Mouse (Mus musculus) ES-E14 (cell line): ENCODE results near the gene Cdipt. TPM values are rescaled to one million over a fixed set of nuclear protein-coding genes. Genes with fewer than 3 reads are reported as not detected.
A peak's percentile ranks its signal among the peaks of the same experiment; 100 is the strongest.

Experiments
- DNase-seq: peaks from one replicate; pipeline ENCODE4 v3.0.0-alpha.2; 2013; ENCODE audit warnings: low read depth, low spot score
- H3K27ac ChIP-seq: 2 replicates; pipeline ENCODE4 v1.5.1; 2012; ENCODE audit warnings: low read depth, mild to moderate bottlenecking, low read length, moderate library complexity, mixed read lengths; ENCODE audit not compliant: poor library complexity, insufficient read depth, severe bottlenecking
- H3K36me3 ChIP-seq: 2 replicates; pipeline ENCODE4 v1.6.1; 2012; ENCODE audit warnings: mild to moderate bottlenecking, low read length, moderate library complexity, mixed read lengths; ENCODE audit not compliant: control insufficient read depth, poor library complexity, insufficient read depth, severe bottlenecking
- H3K4me1 ChIP-seq, 2 experiments: fragments of 150-350 bp in 1 of 2; sonication (generic) in 1 of 2; 2 replicates each; pipeline ENCODE4 v1.6.1; 2012; ENCODE audit warnings: low read length in 2 of 2, mild to moderate bottlenecking in 1 of 2, mixed read lengths in 1 of 2; ENCODE audit not compliant: control insufficient read depth in 2 of 2, insufficient read depth in 2 of 2, poor library complexity in 1 of 2
- H3K4me3 ChIP-seq, 2 experiments: fragments of 150-350 bp in 1 of 2; sonication (generic) in 1 of 2; 2 replicates each; pipeline ENCODE4 v1.5.1; 2012; ENCODE audit warnings: low read length in 2 of 2, low read depth in 1 of 2, mild to moderate bottlenecking in 1 of 2, mixed read lengths in 1 of 2; ENCODE audit not compliant: insufficient read depth in 1 of 2, poor library complexity in 1 of 2, severe bottlenecking in 1 of 2
- H3K9ac ChIP-seq: 2 replicates; pipeline ENCODE4 v1.6.1; 2012; ENCODE audit warnings: low read depth, mild to moderate bottlenecking, low read length, mixed read lengths; ENCODE audit not compliant: poor library complexity, insufficient read depth, severe bottlenecking
- H3K9me3 ChIP-seq: fragments of 150-350 bp; sonication (generic); 2 replicates; pipeline ENCODE4 v1.6.1; 2012; ENCODE audit warnings: low read depth, mild to moderate bottlenecking, low read length; ENCODE audit not compliant: control insufficient read depth, insufficient read depth
- CHD2 ChIP-seq: IDR thresholded peaks from 2 replicates; pipeline ENCODE4 v1.6.1; 2014; ENCODE audit warnings: mild to moderate bottlenecking, low read depth, low read length, inconsistent platforms
- HCFC1 ChIP-seq: IDR thresholded peaks from 2 replicates; pipeline ENCODE4 v1.6.1; 2012; ENCODE audit warnings: low read length, inconsistent platforms, borderline replicate concordance; ENCODE audit not compliant: insufficient read depth
- MAFK ChIP-seq: IDR thresholded peaks from 2 replicates; pipeline ENCODE4 v1.6.1; 2014; ENCODE audit warnings: mild to moderate bottlenecking, low read depth, low read length, inconsistent platforms; ENCODE audit not compliant: insufficient read depth
- ZC3H11A ChIP-seq: IDR thresholded peaks from 2 replicates; pipeline ENCODE4 v1.6.1; 2012; ENCODE audit warnings: low read depth, mild to moderate bottlenecking, inconsistent platforms, low read length, borderline replicate concordance
- ZNF384 ChIP-seq: IDR thresholded peaks from 2 replicates; pipeline ENCODE4 v1.6.1; 2012; ENCODE audit warnings: low read depth, low read length, inconsistent platforms
- in situ Hi-C, 2 experiments: fragments of 600-800 bp; cut with MboI; formaldehyde crosslinking; loops; one replicate each; pipeline ENCODE4 v1.15.1; 2025; ENCODE audit warnings: low sequenced_read_pairs in 2 of 2, inconsistent platforms in 1 of 2; ENCODE audit not compliant: unreplicated experiment in 2 of 2
- total RNA-seq: library from RNA; depleted of rRNA; stranded (reverse); fragments of 300-350 nt; gene quantifications from 2 replicates; pipeline ENCODE4 v1.2.3, GENCODE M21; 2012

Cdipt gene
- total RNA-seq, 1 experiment: 106 TPM

DNA sequence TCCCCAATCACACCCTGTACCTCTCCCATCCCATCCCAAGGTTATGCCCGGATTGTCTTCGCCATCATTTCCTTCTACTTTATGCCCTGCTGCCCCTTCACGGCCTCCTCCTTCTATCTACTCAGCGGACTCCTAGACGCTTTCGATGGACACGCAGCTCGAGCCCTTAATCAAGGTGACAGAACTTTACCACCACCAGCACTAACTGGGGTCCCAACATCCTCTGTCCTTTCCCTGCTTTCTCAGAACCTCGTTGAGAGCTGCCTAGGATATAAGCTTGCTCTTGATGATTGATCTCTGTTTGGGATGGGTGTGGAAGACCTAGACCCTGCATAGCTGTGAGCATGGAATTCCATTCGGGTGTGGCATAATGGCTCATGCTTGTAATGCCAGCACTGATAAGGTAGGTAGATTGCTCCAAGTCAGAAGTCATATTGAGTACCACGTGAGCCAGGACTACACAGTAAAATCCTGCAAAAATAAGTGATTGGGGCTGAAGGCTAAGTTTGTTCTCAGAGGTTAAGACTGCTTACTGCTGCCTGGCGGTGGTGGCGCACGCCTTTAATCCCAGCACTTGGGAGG lies 1.3 kb downstream of the Cdipt start:
- Histone ChIP-seq H3K9ac (peak overlapping the region; percentile 79), H3K9me3 (no peaks in the 10 kb centered on the region), H3K27ac (peak overlapping the region; percentile 92), H3K4me3 (peak overlapping the region; percentile 78 to 82), H3K36me3 (peaks cover 23% of the 10 kb centered on the region), H3K4me1 (peaks cover 0 to 8% of the 10 kb centered on the region in 2 experiments; a peak in 2 of 4 replicates)
- no peak for DNase-seq
- in situ Hi-C loops: no loop called here
- TF ChIP-seq HCFC1 (no peak), MAFK (no peak), CHD2 (no peak), ZNF384 (no peak), ZC3H11A (no peak)

DNA sequence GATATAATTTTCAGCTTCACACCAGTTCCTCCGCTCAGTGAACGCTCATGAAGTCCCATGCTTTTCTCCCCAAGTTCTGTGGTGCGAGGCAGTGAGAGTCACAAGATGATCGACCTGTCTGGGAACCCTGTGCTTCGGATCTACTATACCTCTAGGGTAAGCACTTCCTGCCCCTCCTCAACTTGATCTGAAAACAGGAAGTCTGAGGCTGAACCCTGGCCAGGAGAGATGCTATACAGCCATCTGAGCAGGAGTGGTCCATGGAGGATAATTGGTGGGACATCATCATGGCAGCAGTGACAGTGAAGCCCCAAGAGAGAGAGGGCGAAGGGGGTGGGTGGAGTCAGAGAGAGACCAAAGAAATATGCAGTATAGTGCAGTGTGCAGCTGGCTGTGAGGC lies 3.1 kb downstream of the Cdipt start:
- in situ Hi-C loops: no loop called here
- no peak for TF ChIP-seq MAFK
- TF ChIP-seq ZC3H11A: no peak
- TF ChIP-seq CHD2: no peak
- no peak for TF ChIP-seq ZNF384
- TF ChIP-seq HCFC1: no peak
- peaks cover 0 to 8% of the 10 kb centered on the region in 2 experiments; a peak in 2 of 4 replicates for H3K4me1 ChIP-seq
- DNase-seq: no peak
- H3K9ac ChIP-seq: no peak overlapping the region; the same call in 1 of the 2 replicates
- H3K9me3 ChIP-seq: no peaks in the 10 kb centered on the region
- no peak overlapping the region for H3K27ac ChIP-seq
- peaks cover 23% of the 10 kb centered on the region for H3K36me3 ChIP-seq
- no peak overlapping the region for H3K4me3 ChIP-seq

DNA sequence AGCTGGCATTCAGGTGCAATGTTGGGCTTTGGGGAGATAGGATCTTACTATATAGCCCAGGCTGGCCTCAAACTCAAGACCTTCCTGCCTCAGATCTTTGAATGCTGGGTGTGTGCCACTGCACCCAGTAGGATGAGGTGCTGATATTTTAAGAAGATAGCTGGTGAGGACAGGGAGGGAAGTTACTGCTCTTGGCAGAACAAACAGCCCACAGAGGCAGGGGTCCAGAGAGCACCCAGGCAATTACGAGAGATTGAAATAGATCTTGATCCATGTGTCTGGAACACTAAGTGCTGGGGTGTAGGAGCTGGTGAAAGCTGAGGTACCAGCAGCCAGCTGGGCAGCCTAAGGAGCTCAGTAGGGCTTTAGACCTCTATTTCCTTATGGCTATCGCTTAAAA lies 5.9 kb downstream of the Cdipt start:
- no peak for DNase-seq
- Histone ChIP-seq H3K36me3 (peaks cover 23% of the 10 kb centered on the region), H3K27ac (no peak overlapping the region), H3K9me3 (no peaks in the 10 kb centered on the region), H3K9ac (no peak overlapping the region), H3K4me1 (peaks cover 0 to 6% of the 10 kb centered on the region in 2 experiments; a peak in 2 of 4 replicates), H3K4me3 (no peak overlapping the region)
- in situ Hi-C loops: no loop called here
- TF ChIP-seq ZC3H11A: no peak
- TF ChIP-seq HCFC1: no peak
- TF ChIP-seq ZNF384: no peak
- TF ChIP-seq CHD2: no peak
- TF ChIP-seq MAFK: no peak

DNA sequence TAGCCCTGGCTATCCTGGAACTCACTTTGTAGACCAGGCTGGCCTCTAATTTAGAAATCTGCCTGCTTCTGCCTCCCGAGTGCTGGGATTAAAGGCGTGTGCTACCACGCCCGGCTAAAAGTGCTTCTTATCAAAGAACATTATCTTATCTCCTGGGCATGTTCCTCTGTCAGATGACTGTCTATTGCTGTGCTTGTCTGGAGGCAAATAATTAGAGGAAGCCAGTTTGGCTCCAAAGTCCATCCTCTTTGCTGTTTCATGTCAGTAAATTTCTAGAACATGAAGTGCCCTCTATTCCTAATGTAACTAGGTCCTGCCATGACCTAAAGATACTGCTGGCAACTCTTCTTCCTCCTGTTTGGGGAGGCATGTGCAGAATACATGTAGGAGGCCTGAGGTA lies 6.3 kb downstream of the Cdipt start:
- H3K4me1 ChIP-seq: peaks cover 0 to 6% of the 10 kb centered on the region in 2 experiments; a peak in 2 of 4 replicates
- DNase-seq: no peak
- H3K9me3 ChIP-seq: no peaks in the 10 kb centered on the region
- H3K27ac ChIP-seq: no peak overlapping the region
- H3K9ac ChIP-seq: no peak overlapping the region
- in situ Hi-C loops: no loop called here
- TF ChIP-seq ZNF384 (no peak), CHD2 (no peak), ZC3H11A (no peak), HCFC1 (no peak), MAFK (no peak)
- H3K4me3 ChIP-seq: no peak overlapping the region
- H3K36me3 ChIP-seq: peaks cover 23% of the 10 kb centered on the region

DNA sequence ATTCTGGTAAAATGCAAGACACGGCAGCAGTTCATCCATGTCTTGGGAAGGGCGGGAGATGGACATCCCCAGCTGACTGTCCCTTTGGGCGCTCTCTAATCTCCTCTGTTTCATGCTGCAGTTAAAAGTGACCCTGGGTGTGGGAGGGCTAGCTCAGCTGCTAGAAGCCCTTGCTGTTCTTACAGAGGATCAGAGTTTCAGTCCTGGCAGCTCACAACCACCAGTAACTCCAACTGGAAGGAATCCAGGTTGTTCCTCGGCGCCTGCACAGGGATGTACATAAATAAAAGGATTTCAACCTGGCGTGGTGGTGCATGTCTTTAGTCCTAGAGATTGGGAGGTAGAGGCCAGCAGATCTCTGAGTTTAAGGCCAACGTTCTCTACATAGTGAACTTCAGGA lies 7.4 kb downstream of the Cdipt start:
- Histone ChIP-seq H3K4me3 (no peak overlapping the region), H3K9ac (no peak overlapping the region), H3K4me1 (peaks cover 0 to 5% of the 10 kb centered on the region in 2 experiments; a peak in 2 of 4 replicates), H3K9me3 (no peaks in the 10 kb centered on the region), H3K27ac (no peak overlapping the region), H3K36me3 (peaks cover 21% of the 10 kb centered on the region)
- in situ Hi-C loops: no loop called here
- no peak for TF ChIP-seq ZNF384
- TF ChIP-seq MAFK: no peak
- TF ChIP-seq CHD2: no peak
- TF ChIP-seq ZC3H11A: no peak
- no peak for TF ChIP-seq HCFC1
- no peak for DNase-seq
